Mouse (Mus musculus): Measurements from ENCODE around the gene Ndc80. TPM values are rescaled to one million over a fixed set of nuclear protein-coding genes. Genes with fewer than 3 reads are reported as not detected.

Gene Ndc80
- total and polyA plus RNA-seq, 3 experiments, result 24.4 to 44.5 (median 41.8) TPM

DNA sequence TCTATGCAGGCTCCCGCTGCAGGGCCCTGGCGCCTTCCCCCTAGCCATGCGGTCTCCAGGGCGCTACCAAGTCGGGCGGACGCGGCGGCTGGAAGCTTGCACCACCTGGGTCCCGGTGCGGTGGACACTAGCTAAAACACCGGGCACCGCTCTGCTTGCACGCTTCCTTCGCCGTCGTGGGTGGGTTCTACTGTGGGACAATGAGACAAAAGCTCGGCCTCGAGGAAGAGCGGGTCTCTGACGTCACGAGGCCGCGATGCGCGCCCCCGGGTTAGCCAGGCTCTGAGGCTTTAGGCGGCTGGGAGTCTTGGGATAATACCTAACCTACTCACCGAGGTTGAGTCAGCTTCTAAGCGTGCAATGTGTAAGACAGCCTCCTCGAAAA is 51.0 kb downstream of the Ndc80 start:
- Histone ChIP-seq H3K36me3 (replicated peaks in 1 of 2; ENCODE audit: control insufficient read depth in 1 of 2, insufficient read depth in 1 of 2, low read length in 1 of 2) (peaks cover 0 to 2% of the 10 kb centered on the region in 2 experiments), H3K27ac (ENCODE audit: insufficient read depth, low read depth) (peak overlapping the region; percentile 67), H3K79me2 (replicated peaks; ENCODE audit: control insufficient read depth, extremely low read depth, insufficient read depth, poor library complexity, severe bottlenecking) (peaks cover 38% of the 10 kb centered on the region), H3K27me3 (replicated peaks) (peaks cover 2% of the 10 kb centered on the region), H3K9ac (ENCODE audit: insufficient read depth, low read depth) (peak overlapping the region; percentile 92), H3K9me3 (replicated peaks; ENCODE audit: low read length) (no peaks in the 10 kb centered on the region), H3K4me2 (ENCODE audit: insufficient read depth, low read depth, poor library complexity, severe bottlenecking) (peak overlapping the region; percentile 46), H3K4me3 (replicated peaks in 1 of 3; ENCODE audit: low read depth in 2 of 3, low read length in 2 of 3, poor library complexity in 1 of 3) (peak overlapping the region; percentile 68 to 99 (median 94)), H3K4me1 (ENCODE audit: control insufficient read depth in 1 of 2, insufficient read depth in 2 of 2) (peaks cover 13 to 46% of the 10 kb centered on the region in 2 experiments)
- TF ChIP-seq MEF2A (IDR thresholded peaks at IDR 0.05; ENCODE audit: borderline replicate concordance, low read depth, low read length), result no peak
- no peak for TF ChIP-seq GABPA (IDR thresholded peaks at IDR 0.05; ENCODE audit: insufficient replicate concordance, low read depth, low read length)
- TF ChIP-seq USF1 (IDR thresholded peaks at IDR 0.05; ENCODE audit: low read depth, low read length), result no peak
- no peak for TF ChIP-seq TBP (conservative IDR thresholded peaks at IDR 0.05; ENCODE audit: low read depth, low read length)
- no peak for TF ChIP-seq CHD1 (IDR thresholded peaks at IDR 0.05; ENCODE audit: low read depth, low read length)
- no peak for TF ChIP-seq NRF1 (IDR thresholded peaks at IDR 0.05; ENCODE audit: low read depth, low read length)
- TF ChIP-seq JUND (conservative IDR thresholded peaks at IDR 0.05; ENCODE audit: low read depth, low read length), result no peak
- no peak for TF ChIP-seq JUN (IDR thresholded peaks at IDR 0.05; ENCODE audit: insufficient read depth, low read depth, low read length)
- TF ChIP-seq POLR2AphosphoS2 (IDR thresholded peaks at IDR 0.05; ENCODE audit: low read depth, low read length), result no peak
- TF ChIP-seq SMC3 (IDR thresholded peaks at IDR 0.05; ENCODE audit: low read depth, low read length), result no peak
- TF ChIP-seq MAX (IDR thresholded peaks at IDR 0.05; ENCODE audit: low read length), result no peak
- no peak for TF ChIP-seq MAZ (IDR thresholded peaks at IDR 0.05; ENCODE audit: low read depth, low read length)
- no peak for TF ChIP-seq HCFC1 (IDR thresholded peaks at IDR 0.05; ENCODE audit: low read depth, low read length)
- TF ChIP-seq KAT2A (IDR thresholded peaks at IDR 0.05; ENCODE audit: insufficient replicate concordance, low read length), result no peak
- no peak for TF ChIP-seq NELFE (IDR thresholded peaks at IDR 0.05; ENCODE audit: low read depth, low read length)
- no peak for TF ChIP-seq CTCF (conservative IDR thresholded peaks at IDR 0.05 in 1 of 2, IDR thresholded peaks at IDR 0.05 in 1 of 2; ENCODE audit: low read depth in 2 of 2, low read length in 2 of 2)
- no peak for TF ChIP-seq UBTF (IDR thresholded peaks at IDR 0.05; ENCODE audit: low read depth, low read length)
- no peak for TF ChIP-seq EP300 (IDR thresholded peaks at IDR 0.05; ENCODE audit: low read length)
- dilution Hi-C loops (cut with MboI; ENCODE audit: extremely low pct_ligation_motif_present, extremely low pct_unique_long_range_greater_than_20kb, low sequenced_read_pairs), result no loop called here
- DNase-seq (ENCODE audit: extremely low read depth), result peak; percentile 48
- in situ Hi-C loops (cut with MboI; ENCODE audit: low pct_ligation_motif_present, low pct_unique_long_range_greater_than_20kb, low sequenced_read_pairs), result no loop called here

DNA sequence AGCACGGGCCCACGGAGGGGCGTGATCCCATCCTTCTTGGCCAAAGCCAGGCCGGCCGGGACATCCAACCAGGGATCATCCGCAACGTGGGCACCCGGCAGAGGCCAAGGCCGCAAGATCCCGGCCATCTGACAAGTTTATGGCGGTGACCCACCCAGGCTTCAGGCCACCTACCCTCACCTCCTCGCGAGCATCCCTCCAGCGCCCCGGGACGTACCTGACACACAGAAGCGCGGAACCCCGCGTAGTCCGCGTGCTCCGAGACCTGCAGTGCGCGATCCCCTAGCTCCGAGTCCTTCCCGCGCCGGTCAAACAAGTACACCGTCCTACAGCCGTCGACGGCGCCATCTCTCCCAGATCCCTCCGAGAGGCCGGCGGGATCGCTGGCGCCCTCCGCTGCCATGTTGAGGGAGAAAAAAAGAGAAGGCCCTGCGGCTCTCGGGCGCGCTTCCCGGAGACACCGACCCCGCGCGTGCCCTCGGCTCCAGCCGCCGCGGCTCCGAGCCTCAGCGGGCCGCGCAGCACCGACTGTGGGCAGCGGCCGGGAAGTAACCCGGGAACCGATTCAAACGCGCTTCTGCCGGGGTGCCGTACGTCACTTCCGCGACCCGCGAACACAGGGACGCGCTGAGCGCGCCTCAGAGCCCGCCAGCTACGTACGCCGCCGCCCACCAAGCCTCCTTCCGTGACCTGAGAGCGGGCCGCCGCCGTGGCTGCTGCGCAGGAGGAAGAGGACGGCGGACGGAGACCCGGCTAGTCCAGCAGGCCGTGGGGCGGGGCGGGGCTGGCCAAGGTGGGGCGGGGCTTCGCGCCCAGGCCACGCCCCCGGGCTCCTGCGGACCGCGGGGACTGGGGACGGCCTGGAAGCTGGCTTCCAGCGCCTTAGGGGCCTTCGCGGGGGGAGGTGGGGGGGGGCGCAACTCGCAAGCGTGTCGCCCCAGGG is 51.6 kb downstream of the Ndc80 start, which contains the start of gene Smchd1:
Gene Smchd1 (minus strand): TSS at position 582 of the 943 bp plus-strand sequence.
- Histone ChIP-seq H3K27ac (ENCODE audit: insufficient read depth, low read depth) (peak within 1 kb of the TSS; percentile 67), H3K4me3 (replicated peaks in 1 of 3; ENCODE audit: low read depth in 2 of 3, low read length in 2 of 3, poor library complexity in 1 of 3) (peak within 1 kb of the TSS; percentile 91 to 99 (median 94)), H3K79me2 (replicated peaks; ENCODE audit: control insufficient read depth, extremely low read depth, insufficient read depth, poor library complexity, severe bottlenecking) (peaks cover 44% of the 10 kb centered on the region), H3K4me2 (ENCODE audit: insufficient read depth, low read depth, poor library complexity, severe bottlenecking) (peak within 1 kb of the TSS; percentile 91), H3K4me1 (ENCODE audit: control insufficient read depth in 1 of 2, insufficient read depth in 2 of 2) (peaks cover 12 to 39% of the 10 kb centered on the region in 2 experiments), H3K27me3 (replicated peaks) (peaks cover 2% of the 10 kb centered on the region), H3K9ac (ENCODE audit: insufficient read depth, low read depth) (peak within 1 kb of the TSS; percentile 92), H3K9me3 (replicated peaks; ENCODE audit: low read length) (no peaks in the 10 kb centered on the region), H3K36me3 (replicated peaks in 1 of 2; ENCODE audit: control insufficient read depth in 1 of 2, insufficient read depth in 1 of 2, low read length in 1 of 2) (peaks cover 0 to 5% of the 10 kb centered on the region in 2 experiments)
- peak; percentile 89 for DNase-seq (ENCODE audit: extremely low read depth)
- in situ Hi-C loops (cut with MboI; ENCODE audit: low pct_ligation_motif_present, low pct_unique_long_range_greater_than_20kb, low sequenced_read_pairs) (no loop called here), dilution Hi-C loops (cut with MboI; ENCODE audit: extremely low pct_ligation_motif_present, extremely low pct_unique_long_range_greater_than_20kb, low sequenced_read_pairs) (no loop called here)
- TF ChIP-seq SMC3 (IDR thresholded peaks at IDR 0.05; ENCODE audit: low read depth, low read length), result no peak
- TF ChIP-seq BHLHE40 (IDR thresholded peaks at IDR 0.05; ENCODE audit: low read depth, low read length), result peak; percentile 16; the same call in 1 of the 2 replicates
- TF ChIP-seq MAFK (IDR thresholded peaks at IDR 0.05; ENCODE audit: insufficient replicate concordance, low read length), result no peak
- TF ChIP-seq SIN3A (IDR thresholded peaks at IDR 0.05; ENCODE audit: low read length), result peak; percentile 74; the same call in 1 of the 2 replicates
- TF ChIP-seq MEF2A (IDR thresholded peaks at IDR 0.05; ENCODE audit: borderline replicate concordance, low read depth, low read length), result peak; percentile 23; the same call in 1 of the 2 replicates
- TF ChIP-seq MXI1 (IDR thresholded peaks at IDR 0.05; ENCODE audit: low read depth, low read length), result no peak
- TF ChIP-seq POLR2A (IDR thresholded peaks at IDR 0.05; ENCODE audit: low read depth, low read length), result peak; percentile 82
- TF ChIP-seq MYC (IDR thresholded peaks at IDR 0.05; ENCODE audit: low read depth, low read length), result no peak
- TF ChIP-seq ZKSCAN1 (IDR thresholded peaks at IDR 0.05; ENCODE audit: borderline replicate concordance, low read depth, low read length), result no peak
- TF ChIP-seq ELF1 (IDR thresholded peaks at IDR 0.05; ENCODE audit: low read depth, low read length), result peak; percentile 89
- no peak for TF ChIP-seq USF1 (IDR thresholded peaks at IDR 0.05; ENCODE audit: low read depth, low read length)
- peak; percentile 77 for TF ChIP-seq NRF1 (IDR thresholded peaks at IDR 0.05; ENCODE audit: low read depth, low read length)
- peak; percentile 90 for TF ChIP-seq UBTF (IDR thresholded peaks at IDR 0.05; ENCODE audit: low read depth, low read length)
- no peak for TF ChIP-seq JUN (IDR thresholded peaks at IDR 0.05; ENCODE audit: insufficient read depth, low read depth, low read length)
- no peak for TF ChIP-seq RAD21 (IDR thresholded peaks at IDR 0.05; ENCODE audit: low read depth, low read length)
- peak; percentile 80; the same call in 1 of the 2 replicates for TF ChIP-seq NELFE (IDR thresholded peaks at IDR 0.05; ENCODE audit: low read depth, low read length)
- TF ChIP-seq EP300 (IDR thresholded peaks at IDR 0.05; ENCODE audit: low read length), result no peak
- no peak for TF ChIP-seq PAX5 (IDR thresholded peaks at IDR 0.05; ENCODE audit: low read length)
- peak in 1 of 2 experiments; percentile 21; a peak in 1 of 4 replicates for TF ChIP-seq CTCF (conservative IDR thresholded peaks at IDR 0.05 in 1 of 2, IDR thresholded peaks at IDR 0.05 in 1 of 2; ENCODE audit: low read depth in 2 of 2, low read length in 2 of 2)
- TF ChIP-seq HCFC1 (IDR thresholded peaks at IDR 0.05; ENCODE audit: low read depth, low read length), result peak; percentile 75
- TF ChIP-seq MAX (IDR thresholded peaks at IDR 0.05; ENCODE audit: low read length), result 0 out of 2 replicates have a peak, but pooled peaks have one; percentile 7
